Mouse (Mus musculus): ENCODE measurements around the gene Klrb1c.
"Not testable (repeated sequence)": the region's sequence is repeated elsewhere in the genome, so short reads cannot be mapped to it uniquely, and the experiment has no call there.

Klrb1c gene

GRCm38 (mm10) chr6:128755402-128755763 lies 33.6 kb downstream of the Klrb1c start:
- DNase-seq (ENCODE audit: low read depth, low spot score): not testable (repeated sequence)

- DNase-seq (ENCODE audit: low read depth, low spot score): not testable (repeated sequence)
These were observed 34.1 kb downstream of the Klrb1c start for GRCm38 (mm10) chr6:128754748-128755401.

GRCm38 (mm10) chr6:128754265-128754664 lies 34.8 kb downstream of the Klrb1c start:
- not testable (repeated sequence) for DNase-seq (ENCODE audit: low read depth, low spot score)

- peak; percentile 70 for DNase-seq (ENCODE audit: low read depth, low spot score)
These were observed 35.3 kb downstream of the Klrb1c start for GRCm38 (mm10) chr6:128753610-128754224.

- not testable (repeated sequence) for DNase-seq (ENCODE audit: low read depth, low spot score)
These were observed 42.0 kb downstream of the Klrb1c start for GRCm38 (mm10) chr6:128747006-128747405.

- no peak for DNase-seq (ENCODE audit: low read depth, low spot score)
These were observed 51.6 kb downstream of the Klrb1c start for GRCm38 (mm10) chr6:128737445-128737844.

- DNase-seq (ENCODE audit: low read depth, low spot score): no peak
These were observed 52.9 kb downstream of the Klrb1c start for GRCm38 (mm10) chr6:128736100-128736499.

- DNase-seq (ENCODE audit: low read depth, low spot score): no peak
These were observed 54.1 kb downstream of the Klrb1c start for GRCm38 (mm10) chr6:128734896-128735295.

GRCm38 (mm10) chr6:128733908-128734679 lies 54.9 kb downstream of the Klrb1c start:
- DNase-seq (ENCODE audit: low read depth, low spot score): no peak

GRCm38 (mm10) chr6:128732032-128732431 lies 57.0 kb downstream of the Klrb1c start:
- no peak for DNase-seq (ENCODE audit: low read depth, low spot score)

Data from forelimb bud, embryonic 11.5 days (tissue).